Mouse (Mus musculus): Measurements from ENCODE around the gene Ccdc71l. TPM values are rescaled to one million over a fixed set of nuclear protein-coding genes. Genes with fewer than 3 reads are reported as not detected.

Gene Ccdc71l
- polyA plus RNA-seq, 1 experiment from 2014 or later = 4.9 TPM

DNA sequence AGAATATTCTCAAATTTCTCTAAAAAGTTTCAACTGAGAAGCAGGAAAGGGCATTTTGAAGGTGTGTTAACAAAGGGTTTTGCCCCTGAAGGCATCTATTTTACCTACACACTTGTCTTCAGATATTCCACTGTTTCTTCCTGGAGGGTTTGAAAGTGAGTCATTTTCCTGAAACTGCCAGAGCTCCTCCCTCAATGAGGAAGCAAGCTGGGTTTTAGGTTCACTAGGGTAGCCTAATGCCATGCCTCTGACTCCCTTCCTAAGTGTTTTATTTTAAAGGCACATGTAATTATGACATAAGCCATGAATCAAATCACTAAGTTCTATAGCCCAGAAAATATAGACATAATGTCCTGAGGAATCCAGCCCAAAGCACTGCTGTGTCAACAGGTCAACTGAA lies 49.3 kb downstream of the Ccdc71l start:
- no peak overlapping the region for H3K27ac ChIP-seq (replicated peaks)
- H3K27me3 ChIP-seq = no peaks in the 10 kb centered on the region
- H3K9me3 ChIP-seq (replicated peaks) = no peaks in the 10 kb centered on the region
- H3K4me2 ChIP-seq = no peak overlapping the region
- H3K4me1 ChIP-seq (replicated peaks) = no peaks in the 10 kb centered on the region
- no peak overlapping the region for H3K9ac ChIP-seq
- ATAC-seq (ENCODE audit: insufficient read depth) = no peak
- no peak overlapping the region for H3K4me3 ChIP-seq (replicated peaks)
- no peaks in the 10 kb centered on the region for H3K36me3 ChIP-seq (replicated peaks)

DNA sequence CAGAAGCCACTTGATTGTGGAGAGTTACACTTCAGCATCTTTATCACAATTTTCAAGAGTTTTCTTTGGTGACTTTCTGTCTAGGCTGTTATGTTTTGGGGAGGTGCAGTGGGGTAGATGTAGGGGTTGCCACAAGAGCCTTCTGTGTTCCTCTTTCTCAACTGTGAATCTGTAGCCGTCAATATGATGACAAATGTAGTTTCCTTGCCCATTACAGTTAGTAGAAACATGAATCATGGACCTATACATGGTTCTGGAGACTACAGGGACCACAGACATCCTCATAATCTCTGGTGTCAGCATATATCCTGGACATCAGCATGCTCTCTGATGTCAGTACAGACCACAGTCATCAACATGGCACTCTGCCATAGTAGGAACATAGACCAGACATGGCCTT lies 52.5 kb downstream of the Ccdc71l start:
- no peaks in the 10 kb centered on the region for H3K27me3 ChIP-seq
- H3K9ac ChIP-seq = no peak overlapping the region
- no peak overlapping the region for H3K27ac ChIP-seq (replicated peaks)
- no peak overlapping the region for H3K4me2 ChIP-seq
- no peaks in the 10 kb centered on the region for H3K4me1 ChIP-seq (replicated peaks)
- no peak for ATAC-seq (ENCODE audit: insufficient read depth)
- no peak overlapping the region for H3K4me3 ChIP-seq (replicated peaks)
- no peaks in the 10 kb centered on the region for H3K9me3 ChIP-seq (replicated peaks)
- 41% methylated on average over 1 of the region's 1 CpGs for WGBS (ENCODE audit: insufficient replicate concordance)
- H3K36me3 ChIP-seq (replicated peaks) = no peaks in the 10 kb centered on the region

Other genes with a start within 250 kb of the Ccdc71l start
- gene Pik3cg, start 170.0 kb upstream of the Ccdc71l start, polyA plus RNA-seq (2015; fragmentation: Nextera tagmentation; extraction: Ambion mirVana) = 3.3 and 3.4 TPM in 2 replicates